Mouse (Mus musculus) stomach, embryonic 14.5 days (tissue): Measurements from ENCODE around the gene Cyp17a1. TPM values are rescaled to one million over a fixed set of nuclear protein-coding genes. Genes with fewer than 3 reads are reported as not detected.

ENCODE experiments used
- ATAC-seq: fragments of 200-750 bp; cut with Nextera tagmentation; 2 replicates; pipeline ENCODE4 v1.8.0; 2017; ENCODE audit warnings: low read depth, moderate TSS enrichment; ENCODE audit not compliant: insufficient number of reproducible peaks, insufficient read depth, low FRiP score
- H3K27ac ChIP-seq: fragments of 300-500 bp; sonication (generic); 2 replicates; pipeline ENCODE4 v1.5.1; 2014; ENCODE audit warnings: mild to moderate bottlenecking, low read length, moderate library complexity, mixed read lengths
- H3K27me3 ChIP-seq: fragments of 300-500 bp; sonication (generic); 2 replicates; pipeline ENCODE4 v1.6.1; 2014; ENCODE audit warnings: low read length, control low read depth, mixed read lengths; ENCODE audit not compliant: control insufficient read depth, insufficient read depth
- H3K36me3 ChIP-seq: fragments of 300-500 bp; sonication (generic); 2 replicates; pipeline ENCODE4 v1.6.1; 2014; ENCODE audit warnings: mild to moderate bottlenecking, control low read depth, low read length, moderate library complexity, mixed read lengths; ENCODE audit not compliant: control insufficient read depth, insufficient read depth
- H3K4me1 ChIP-seq: fragments of 300-500 bp; sonication (generic); 2 replicates; pipeline ENCODE4 v1.6.1; 2014; ENCODE audit warnings: low read length, control low read depth, mixed read lengths; ENCODE audit not compliant: control insufficient read depth, insufficient read depth
- H3K4me2 ChIP-seq: fragments of 300-500 bp; sonication (generic); replicated peaks from 2 replicates; pipeline ENCODE4 v1.6.1; 2014; ENCODE audit warnings: low read depth, low read length, control low read depth
- H3K4me3 ChIP-seq: fragments of 300-500 bp; sonication (generic); 2 replicates; pipeline ENCODE4 v1.5.1; 2014; ENCODE audit warnings: low read depth, low read length, control low read depth
- H3K9ac ChIP-seq: fragments of 300-500 bp; sonication (generic); replicated peaks from 2 replicates; pipeline ENCODE4 v1.6.1; 2014; ENCODE audit warnings: low read depth, mild to moderate bottlenecking, control low read depth, low read length, moderate library complexity, mixed read lengths
- H3K9me3 ChIP-seq: fragments of 300-500 bp; sonication (generic); 2 replicates; pipeline ENCODE4 v1.6.1; 2016; ENCODE audit warnings: low read depth, low read length, control low read depth; ENCODE audit not compliant: control insufficient read depth
- WGBS: fragments of 180-500 bp; shearing (Covaris S2); extraction: QIAGEN DNeasy Blood & Tissue Kit; methylation state at CpG from one replicate; pipeline ENCODE4 v1.1.7; 2014; 5-methylcytosine and 5-hydroxymethylcytosine counted together
- polyA plus RNA-seq: library from polyadenylated mRNA; unstranded; fragments of >200 nt; fragmentation: Nextera tagmentation; extraction: Ambion mirVana; gene quantifications from 2 replicates; pipeline ENCODE4 v1.2.1, GENCODE M21; 2014

Gene Cyp17a1
- polyA plus RNA-seq, 1 experiment from 2014 or later, result not detected

DNA sequence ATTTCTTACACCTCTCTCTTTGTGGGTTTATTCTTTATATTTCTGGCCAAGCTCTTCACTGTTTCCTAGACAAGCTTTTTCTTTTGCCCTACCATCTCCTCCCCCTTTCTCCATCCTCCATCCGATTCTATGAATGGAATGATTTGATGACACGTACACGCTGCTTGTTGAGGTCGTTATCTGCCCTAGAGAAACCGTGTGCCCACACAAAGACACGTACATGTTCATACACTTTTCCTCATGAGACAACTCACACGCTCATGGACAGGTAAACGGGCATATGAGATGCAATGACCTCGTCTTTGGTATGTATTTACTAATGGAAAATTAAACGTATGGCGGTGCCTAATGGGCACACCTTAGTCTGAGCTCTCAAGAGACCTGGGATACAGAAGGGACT, 17.4 kb upstream of the Cyp17a1 start:
- Histone ChIP-seq H3K36me3 (no peaks in the 10 kb centered on the region), H3K4me1 (0 out of 2 replicates have a peak, but pooled peaks cover 5% of the 10 kb centered on the region), H3K4me3 (peak overlapping the region; percentile 76), H3K4me2 (peak overlapping the region; percentile 36), H3K9ac (peak overlapping the region; percentile 81), H3K9me3 (no peaks in the 10 kb centered on the region), H3K27me3 (no peaks in the 10 kb centered on the region), H3K27ac (no peak overlapping the region)
- 0 out of 2 replicates have a peak, but pooled peaks have one; percentile 8 for ATAC-seq
- 74% methylated on average over 11 of the region's 11 CpGs for WGBS

- H3K4me3 ChIP-seq, result peak within 1 kb of the TSS; percentile 76
- H3K9ac ChIP-seq, result peak within 1 kb of the TSS; percentile 81
- no peaks in the 10 kb centered on the region for H3K27me3 ChIP-seq
- no peaks in the 10 kb centered on the region for H3K36me3 ChIP-seq
- H3K27ac ChIP-seq, result peak within 1 kb of the TSS; percentile 66
- 0 out of 2 replicates have a peak, but pooled peaks cover 5% of the 10 kb centered on the region for H3K4me1 ChIP-seq
- peak; percentile 94 for ATAC-seq
- peak within 1 kb of the TSS; percentile 36 for H3K4me2 ChIP-seq
- no peaks in the 10 kb centered on the region for H3K9me3 ChIP-seq
- WGBS, result 2% methylated on average over 44 of the region's 44 CpGs
These were observed 16.7 kb upstream of the Cyp17a1 start, which contains the start of gene Borcs7 for GRCm38 (mm10) chr19:46689460-46690372. Borcs7 (plus strand) TSS chr19:46689906.

DNA sequence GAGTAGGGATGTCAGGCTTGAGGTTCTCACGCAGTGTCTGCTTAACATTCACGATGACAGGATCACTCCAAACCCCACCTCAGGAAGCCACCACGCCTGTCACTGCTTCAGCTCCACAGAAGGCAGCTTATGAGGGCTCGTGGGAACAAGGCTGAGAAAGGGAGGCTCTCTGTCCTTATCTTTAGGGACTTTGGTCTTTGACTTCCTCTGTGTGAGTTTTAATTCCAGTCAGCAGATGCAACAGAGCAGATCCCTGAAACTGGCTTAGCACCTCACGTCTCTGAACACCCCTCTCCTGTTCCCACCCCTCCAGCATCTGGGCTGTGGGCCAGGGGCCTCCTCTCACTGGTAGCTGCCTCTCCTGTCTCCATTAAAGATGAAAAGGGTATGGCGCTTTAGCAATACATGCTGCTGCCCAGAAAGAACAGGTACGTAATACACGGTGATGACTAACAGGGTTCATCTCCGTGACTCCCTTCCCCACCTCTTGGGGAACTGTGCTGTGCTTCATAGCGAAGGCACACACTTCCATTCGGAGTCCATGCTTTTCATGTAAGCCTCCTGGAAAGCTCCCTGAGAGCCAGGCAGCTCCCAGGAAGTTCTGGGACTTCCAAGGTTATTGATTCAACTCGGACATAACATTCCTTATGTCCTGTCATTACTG, 6.9 kb upstream of the Cyp17a1 start:
- H3K27ac ChIP-seq, result no peak overlapping the region
- H3K9me3 ChIP-seq, result no peaks in the 10 kb centered on the region
- no peaks in the 10 kb centered on the region for H3K4me1 ChIP-seq
- no peak overlapping the region for H3K9ac ChIP-seq
- WGBS, result 51% methylated on average over 12 of the region's 12 CpGs
- H3K4me2 ChIP-seq, result no peak overlapping the region
- H3K27me3 ChIP-seq, result no peaks in the 10 kb centered on the region
- no peak for ATAC-seq
- H3K36me3 ChIP-seq, result no peaks in the 10 kb centered on the region
- no peak overlapping the region for H3K4me3 ChIP-seq

GRCm38 (mm10) chr19:46675641-46676040, 2.7 kb upstream of the Cyp17a1 start:
- WGBS, result 89% methylated on average over 3 of the region's 3 CpGs
- no peaks in the 10 kb centered on the region for H3K9me3 ChIP-seq
- H3K27me3 ChIP-seq, result no peaks in the 10 kb centered on the region
- H3K4me1 ChIP-seq, result no peaks in the 10 kb centered on the region
- no peak overlapping the region for H3K27ac ChIP-seq
- ATAC-seq, result no peak
- no peak overlapping the region for H3K4me2 ChIP-seq
- H3K4me3 ChIP-seq, result no peak overlapping the region
- H3K36me3 ChIP-seq, result no peaks in the 10 kb centered on the region
- H3K9ac ChIP-seq, result no peak overlapping the region

- H3K9ac ChIP-seq, result no peak overlapping the region
- H3K4me1 ChIP-seq, result no peaks in the 10 kb centered on the region
- H3K9me3 ChIP-seq, result no peaks in the 10 kb centered on the region
- no peaks in the 10 kb centered on the region for H3K36me3 ChIP-seq
- H3K4me2 ChIP-seq, result no peak overlapping the region
- WGBS, result 30% methylated on average over 13 of the region's 13 CpGs
- ATAC-seq, result peak; percentile 53; the same call in 1 of the 2 replicates
- H3K27ac ChIP-seq, result no peak overlapping the region
- H3K4me3 ChIP-seq, result no peak overlapping the region
- H3K27me3 ChIP-seq, result no peaks in the 10 kb centered on the region
These were observed 2.3 kb downstream of the Cyp17a1 start for GRCm38 (mm10) chr19:46670691-46671090.

- Histone ChIP-seq H3K27me3 (no peaks in the 10 kb centered on the region), H3K9ac (no peak overlapping the region), H3K4me3 (no peak overlapping the region), H3K4me2 (no peak overlapping the region), H3K4me1 (no peaks in the 10 kb centered on the region), H3K9me3 (no peaks in the 10 kb centered on the region), H3K27ac (no peak overlapping the region), H3K36me3 (no peaks in the 10 kb centered on the region)
- WGBS, result 61% methylated on average over 5 of the region's 5 CpGs
- no peak for ATAC-seq
These were observed 3.2 kb downstream of the Cyp17a1 start for GRCm38 (mm10) chr19:46669802-46670201.

- H3K4me1 ChIP-seq, result no peaks in the 10 kb centered on the region
- ATAC-seq, result no peak
- no peak overlapping the region for H3K4me2 ChIP-seq
- H3K9ac ChIP-seq, result no peak overlapping the region
- no peaks in the 10 kb centered on the region for H3K9me3 ChIP-seq
- H3K4me3 ChIP-seq, result no peak overlapping the region
- H3K36me3 ChIP-seq, result no peaks in the 10 kb centered on the region
- WGBS, result 83% methylated on average over 10 of the region's 10 CpGs
- H3K27me3 ChIP-seq, result no peaks in the 10 kb centered on the region
- no peak overlapping the region for H3K27ac ChIP-seq
These were observed 4.7 kb downstream of the Cyp17a1 start for GRCm38 (mm10) chr19:46668263-46668662.

DNA sequence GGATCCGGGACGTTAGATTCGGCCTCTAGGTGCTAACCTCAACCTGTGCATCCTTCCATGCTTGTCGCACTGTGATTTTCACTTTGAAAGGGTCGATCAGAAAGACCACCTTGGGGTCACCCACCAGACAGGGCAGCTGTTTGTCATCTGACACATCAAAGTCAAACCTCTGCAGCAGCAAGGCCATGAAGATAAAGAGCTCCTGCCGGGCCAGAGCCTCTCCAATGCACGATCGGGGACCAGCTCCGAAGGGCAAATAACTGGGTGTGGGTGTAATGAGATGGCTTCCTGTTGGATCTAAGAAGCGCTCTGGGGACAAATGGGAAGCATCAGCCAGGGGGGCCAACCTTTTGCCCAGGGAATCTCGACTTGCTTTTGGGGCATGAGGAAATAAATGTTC, 5.7 kb downstream of the Cyp17a1 start:
- WGBS, result 42% methylated on average over 11 of the region's 11 CpGs
- H3K27me3 ChIP-seq, result no peaks in the 10 kb centered on the region
- no peaks in the 10 kb centered on the region for H3K9me3 ChIP-seq
- H3K4me2 ChIP-seq, result no peak overlapping the region
- H3K36me3 ChIP-seq, result no peaks in the 10 kb centered on the region
- H3K9ac ChIP-seq, result no peak overlapping the region
- no peak overlapping the region for H3K27ac ChIP-seq
- no peak for ATAC-seq
- H3K4me3 ChIP-seq, result no peak overlapping the region
- H3K4me1 ChIP-seq, result no peaks in the 10 kb centered on the region
